Mouse (Mus musculus) heart, adult 2 months (tissue): Measurements from ENCODE around the gene Pdgfd. TPM values are rescaled to one million over a fixed set of nuclear protein-coding genes. Genes with fewer than 3 reads are reported as not detected.

ENCODE experiments used
- DNase-seq, 2 experiments: peaks; one replicate each; pipeline ENCODE4 v3.0.0; 2021
- H3K27ac ChIP-seq: fragments of 200-600 bp; 2 replicates; pipeline ENCODE4 v1.8.1; 2022
- H3K27me3 ChIP-seq: fragments of 200-500 bp; 2 replicates; pipeline ENCODE4 v1.6.1; 2012; ENCODE audit warnings: mild to moderate bottlenecking, low read length, inconsistent platforms, mixed read lengths; ENCODE audit not compliant: control insufficient read depth, insufficient read depth
- H3K36me3 ChIP-seq: fragments of 200-500 bp; 2 replicates; pipeline ENCODE4 v1.6.1; 2012; ENCODE audit warnings: low read length, inconsistent platforms; ENCODE audit not compliant: control insufficient read depth, insufficient read depth
- H3K4me1 ChIP-seq: fragments of 200-500 bp; 2 replicates; pipeline ENCODE4 v1.6.1; 2011; ENCODE audit warnings: low read length; ENCODE audit not compliant: control insufficient read depth, insufficient read depth
- H3K4me3 ChIP-seq: fragments of 200-600 bp; 2 replicates; pipeline ENCODE4 v1.8.1; 2022
- H3K79me2 ChIP-seq: fragments of 200-500 bp; replicated peaks from 2 replicates; pipeline ENCODE4 v1.6.1; 2012; ENCODE audit warnings: mild to moderate bottlenecking, inconsistent platforms, low read length, moderate library complexity, mixed read lengths; ENCODE audit not compliant: control insufficient read depth, insufficient read depth
- H3K9ac ChIP-seq: fragments of 200-500 bp; 2 replicates; pipeline ENCODE4 v1.6.1; 2012; ENCODE audit warnings: low read depth, mild to moderate bottlenecking, control low read depth, inconsistent platforms, low read length, mixed read lengths
- CTCF ChIP-seq: fragments of 200-600 bp; IDR thresholded peaks from 2 replicates; pipeline ENCODE4 v1.8.1; 2022; ENCODE audit warnings: antibody characterized with exemption, mild to moderate bottlenecking, moderate library complexity
- EP300 ChIP-seq: fragments of 200-500 bp; IDR thresholded peaks from 2 replicates; pipeline ENCODE4 v1.6.1; 2011; ENCODE audit warnings: low read depth, low read length, control low read depth; ENCODE audit not compliant: insufficient read depth
- POLR2A ChIP-seq: fragments of 200-500 bp; IDR thresholded peaks from 2 replicates; pipeline ENCODE4 v1.6.1; 2011; ENCODE audit warnings: mild to moderate bottlenecking, low read depth, low read length, control low read depth; ENCODE audit not compliant: insufficient read depth
- WGBS: fragments of 180-500 bp; shearing (Covaris S2); methylation state at CpG from one replicate; pipeline ENCODE4 v1.1.7; 2018; 5-methylcytosine and 5-hydroxymethylcytosine counted together
- intact Hi-C: fragments of 180-260 bp; cut with DNase I; formaldehyde crosslinking; loops from one replicate; pipeline ENCODE4 v1.15.1; 2025
- polyA plus RNA-seq: library from polyadenylated mRNA; depleted of rRNA; stranded (reverse); fragments of >200 nt; gene quantifications from 2 replicates; pipeline ENCODE4 v1.2.3, GENCODE M21; 2012
- total RNA-seq, 2 experiments: library from RNA; stranded (reverse); gene quantifications; 2 replicates each; pipeline ENCODE4 v1.2.3; 2021

Pdgfd gene
- total and polyA plus RNA-seq, 3 experiments, result 4.1 to 13.1 (median 10.6) TPM

GRCm38 (mm10) chr9:6289211-6289696 is 120.9 kb downstream of the Pdgfd start:
- no peak for DNase-seq
- 32% methylated on average over 2 of the region's 2 CpGs for WGBS
- H3K27me3 ChIP-seq, result no peaks in the 10 kb centered on the region
- intact Hi-C loops, result no loop called here
- TF ChIP-seq CTCF (no peak), POLR2A (no peak), EP300 (no peak)
- H3K36me3 ChIP-seq, result no peaks in the 10 kb centered on the region
- H3K9ac ChIP-seq, result no peak overlapping the region
- no peak overlapping the region for H3K27ac ChIP-seq
- no peaks in the 10 kb centered on the region for H3K4me1 ChIP-seq
- no peaks in the 10 kb centered on the region for H3K79me2 ChIP-seq
- H3K4me3 ChIP-seq, result no peak overlapping the region

DNA sequence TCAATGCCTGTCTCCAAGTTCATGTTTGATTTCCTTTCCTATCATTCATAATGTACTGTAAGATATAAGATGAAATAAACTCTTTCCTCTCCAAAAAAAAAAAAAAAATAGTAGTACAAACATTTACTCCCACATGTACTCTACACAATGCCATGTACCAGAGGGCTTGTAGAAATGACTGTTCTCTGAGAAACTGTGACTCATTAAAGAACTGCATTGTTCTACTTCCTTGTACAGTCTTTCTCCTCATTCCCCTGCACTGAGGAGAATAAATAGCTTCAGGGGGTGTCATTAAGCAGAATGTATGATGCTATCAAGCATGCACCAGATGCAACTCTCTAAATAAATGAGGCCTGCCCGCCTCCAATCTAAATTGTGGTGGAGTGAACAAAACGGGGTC is 130.2 kb downstream of the Pdgfd start:
- WGBS, result 59% methylated on average over 2 of the region's 2 CpGs

DNA sequence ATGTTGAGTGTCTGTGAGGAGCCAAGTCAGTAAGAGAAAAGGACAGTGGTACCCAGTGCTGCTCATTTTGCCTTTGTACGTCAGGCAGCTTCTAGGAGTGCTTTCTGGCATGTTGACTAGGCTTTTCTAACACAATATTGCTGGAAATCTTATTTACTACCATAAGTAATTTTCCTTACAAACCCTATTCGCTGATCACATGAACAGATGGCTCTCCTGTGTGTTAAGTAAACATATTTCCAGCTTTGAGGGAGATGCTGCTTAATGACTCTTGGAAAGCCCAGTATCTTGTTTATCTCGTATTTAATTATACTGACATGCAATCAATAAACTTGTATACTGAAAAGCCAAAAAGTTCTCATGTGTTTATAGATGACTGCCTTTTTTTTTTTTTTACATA is 133.7 kb downstream of the Pdgfd start:
- WGBS, result 51% methylated on average over 3 of the region's 3 CpGs
- no peaks in the 10 kb centered on the region for H3K79me2 ChIP-seq
- no peaks in the 10 kb centered on the region; the same call in 1 of the 2 replicates for H3K36me3 ChIP-seq
- TF ChIP-seq EP300 (no peak), CTCF (no peak), POLR2A (no peak)
- H3K4me1 ChIP-seq, result no peaks in the 10 kb centered on the region
- no peak overlapping the region for H3K9ac ChIP-seq
- DNase-seq, result no peak
- no peaks in the 10 kb centered on the region for H3K27me3 ChIP-seq
- H3K4me3 ChIP-seq, result no peak overlapping the region
- no peak overlapping the region for H3K27ac ChIP-seq
- intact Hi-C loops, result no loop called here

More for the DNA sequence above, 130.2 kb downstream of the Pdgfd start:
- H3K4me1 ChIP-seq, result no peaks in the 10 kb centered on the region
- no peak for DNase-seq
- H3K9ac ChIP-seq, result no peak overlapping the region
- H3K4me3 ChIP-seq, result no peak overlapping the region
- no peaks in the 10 kb centered on the region for H3K27me3 ChIP-seq
- intact Hi-C loops, result no loop called here
- no peaks in the 10 kb centered on the region for H3K79me2 ChIP-seq
- H3K27ac ChIP-seq, result no peak overlapping the region
- H3K36me3 ChIP-seq, result no peaks in the 10 kb centered on the region; the same call in 1 of the 2 replicates
- TF ChIP-seq EP300, result no peak
- TF ChIP-seq POLR2A, result no peak
- TF ChIP-seq CTCF, result no peak

DNA sequence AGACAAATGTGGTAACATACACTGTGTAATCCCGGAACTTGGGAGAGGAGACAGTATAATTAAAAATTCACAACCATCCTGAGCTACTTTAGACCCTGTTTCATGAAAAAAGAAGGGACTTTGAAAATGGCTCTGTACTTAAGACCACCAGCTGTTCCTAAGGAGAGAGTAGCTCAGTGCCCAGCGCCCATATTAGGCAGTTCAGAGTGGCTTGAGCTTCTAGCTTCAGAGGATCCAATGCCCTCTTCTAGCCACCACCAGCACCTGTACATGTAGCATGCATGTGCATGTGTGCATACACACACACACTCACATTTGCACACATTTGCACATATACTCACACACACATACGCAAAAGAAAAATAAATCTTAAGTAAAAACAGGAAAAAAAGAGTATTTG is 136.2 kb downstream of the Pdgfd start:
- no peak for DNase-seq
- H3K27ac ChIP-seq, result no peak overlapping the region
- no peak overlapping the region for H3K9ac ChIP-seq
- H3K4me1 ChIP-seq, result no peaks in the 10 kb centered on the region
- H3K79me2 ChIP-seq, result no peaks in the 10 kb centered on the region
- H3K27me3 ChIP-seq, result no peaks in the 10 kb centered on the region
- H3K4me3 ChIP-seq, result no peak overlapping the region
- TF ChIP-seq CTCF, result no peak
- TF ChIP-seq POLR2A, result no peak
- TF ChIP-seq EP300, result no peak
- H3K36me3 ChIP-seq, result no peaks in the 10 kb centered on the region; the same call in 1 of the 2 replicates
- WGBS, result 93% methylated on average over 3 of the region's 3 CpGs
- intact Hi-C loops, result no loop called here

- WGBS, result 85% methylated on average over 3 of the region's 3 CpGs
Measured at GRCm38 (mm10) chr9:6305847-6306246, 137.5 kb downstream of the Pdgfd start.

GRCm38 (mm10) chr9:6317114-6317513 is 148.7 kb downstream of the Pdgfd start:
- Histone ChIP-seq H3K27ac (no peak overlapping the region), H3K36me3 (no peaks in the 10 kb centered on the region), H3K9ac (no peak overlapping the region), H3K4me1 (no peaks in the 10 kb centered on the region), H3K4me3 (no peak overlapping the region), H3K27me3 (no peaks in the 10 kb centered on the region), H3K79me2 (no peaks in the 10 kb centered on the region)
- 80% methylated on average over 1 of the region's 1 CpGs for WGBS
- intact Hi-C loops, result no loop called here
- DNase-seq, result no peak
- TF ChIP-seq POLR2A (no peak), EP300 (no peak), CTCF (no peak)

More at GRCm38 (mm10) chr9:6305847-6306246, 137.5 kb downstream of the Pdgfd start:
- intact Hi-C loops, result no loop called here
- H3K27me3 ChIP-seq, result no peaks in the 10 kb centered on the region
- no peak overlapping the region for H3K9ac ChIP-seq
- no peaks in the 10 kb centered on the region for H3K36me3 ChIP-seq
- DNase-seq, result no peak
- H3K27ac ChIP-seq, result no peak overlapping the region
- no peak overlapping the region for H3K4me3 ChIP-seq
- TF ChIP-seq CTCF (no peak), EP300 (no peak), POLR2A (no peak)
- H3K4me1 ChIP-seq, result no peaks in the 10 kb centered on the region
- no peaks in the 10 kb centered on the region for H3K79me2 ChIP-seq
